Mouse (Mus musculus) ES-E14 (cell line): ENCODE measurements around the gene Gpc6. TPM values are rescaled to one million over a fixed set of nuclear protein-coding genes. Genes with fewer than 3 reads are reported as not detected.
A peak's percentile ranks its signal among the peaks of the same experiment; 100 is the strongest.

ENCODE experiments used
- DNase-seq: peaks from one replicate; pipeline ENCODE4 v3.0.0-alpha.2; 2013; ENCODE audit warnings: low read depth, low spot score
- H3K27ac ChIP-seq: 2 replicates; pipeline ENCODE4 v1.5.1; 2012; ENCODE audit warnings: low read depth, mild to moderate bottlenecking, low read length, moderate library complexity, mixed read lengths; ENCODE audit not compliant: poor library complexity, insufficient read depth, severe bottlenecking
- H3K36me3 ChIP-seq: 2 replicates; pipeline ENCODE4 v1.6.1; 2012; ENCODE audit warnings: mild to moderate bottlenecking, low read length, moderate library complexity, mixed read lengths; ENCODE audit not compliant: control insufficient read depth, poor library complexity, insufficient read depth, severe bottlenecking
- H3K4me1 ChIP-seq, 2 experiments: fragments of 150-350 bp in 1 of 2; sonication (generic) in 1 of 2; 2 replicates each; pipeline ENCODE4 v1.6.1; 2012; ENCODE audit warnings: low read length in 2 of 2, mild to moderate bottlenecking in 1 of 2, mixed read lengths in 1 of 2; ENCODE audit not compliant: control insufficient read depth in 2 of 2, insufficient read depth in 2 of 2, poor library complexity in 1 of 2
- H3K4me3 ChIP-seq, 2 experiments: fragments of 150-350 bp in 1 of 2; sonication (generic) in 1 of 2; 2 replicates each; pipeline ENCODE4 v1.5.1; 2012; ENCODE audit warnings: low read length in 2 of 2, low read depth in 1 of 2, mild to moderate bottlenecking in 1 of 2, mixed read lengths in 1 of 2; ENCODE audit not compliant: insufficient read depth in 1 of 2, poor library complexity in 1 of 2, severe bottlenecking in 1 of 2
- H3K9ac ChIP-seq: 2 replicates; pipeline ENCODE4 v1.6.1; 2012; ENCODE audit warnings: low read depth, mild to moderate bottlenecking, low read length, mixed read lengths; ENCODE audit not compliant: poor library complexity, insufficient read depth, severe bottlenecking
- H3K9me3 ChIP-seq: fragments of 150-350 bp; sonication (generic); 2 replicates; pipeline ENCODE4 v1.6.1; 2012; ENCODE audit warnings: low read depth, mild to moderate bottlenecking, low read length; ENCODE audit not compliant: control insufficient read depth, insufficient read depth
- CHD2 ChIP-seq: IDR thresholded peaks from 2 replicates; pipeline ENCODE4 v1.6.1; 2014; ENCODE audit warnings: mild to moderate bottlenecking, low read depth, low read length, inconsistent platforms
- HCFC1 ChIP-seq: IDR thresholded peaks from 2 replicates; pipeline ENCODE4 v1.6.1; 2012; ENCODE audit warnings: low read length, inconsistent platforms, borderline replicate concordance; ENCODE audit not compliant: insufficient read depth
- MAFK ChIP-seq: IDR thresholded peaks from 2 replicates; pipeline ENCODE4 v1.6.1; 2014; ENCODE audit warnings: mild to moderate bottlenecking, low read depth, low read length, inconsistent platforms; ENCODE audit not compliant: insufficient read depth
- ZC3H11A ChIP-seq: IDR thresholded peaks from 2 replicates; pipeline ENCODE4 v1.6.1; 2012; ENCODE audit warnings: low read depth, mild to moderate bottlenecking, inconsistent platforms, low read length, borderline replicate concordance
- ZNF384 ChIP-seq: IDR thresholded peaks from 2 replicates; pipeline ENCODE4 v1.6.1; 2012; ENCODE audit warnings: low read depth, low read length, inconsistent platforms
- in situ Hi-C, 2 experiments: fragments of 600-800 bp; cut with MboI; formaldehyde crosslinking; loops; one replicate each; pipeline ENCODE4 v1.15.1; 2025; ENCODE audit warnings: low sequenced_read_pairs in 2 of 2, inconsistent platforms in 1 of 2; ENCODE audit not compliant: unreplicated experiment in 2 of 2
- total RNA-seq: library from RNA; depleted of rRNA; stranded (reverse); fragments of 300-350 nt; gene quantifications from 2 replicates; pipeline ENCODE4 v1.2.3, GENCODE M21; 2012

Gpc6 gene
- total RNA-seq, 1 experiment: 3.2 TPM

GRCm38 (mm10) chr14:117679926-117680325 is 754.8 kb downstream of the Gpc6 start:
- Histone ChIP-seq H3K9me3 (no peaks in the 10 kb centered on the region), H3K36me3 (no peaks in the 10 kb centered on the region), H3K4me3 (no peak overlapping the region), H3K9ac (no peak overlapping the region), H3K4me1 (no peaks in the 10 kb centered on the region), H3K27ac (no peak overlapping the region)
- TF ChIP-seq ZNF384 (peak; percentile 78), CHD2 (no peak)
- in situ Hi-C loops: no loop called here
- no peak for DNase-seq

GRCm38 (mm10) chr14:117681321-117681921 is 756.3 kb downstream of the Gpc6 start:
- no peak overlapping the region for H3K27ac ChIP-seq
- TF ChIP-seq ZC3H11A: no peak
- TF ChIP-seq CHD2: no peak
- TF ChIP-seq HCFC1: no peak
- TF ChIP-seq ZNF384: no peak
- no peak for TF ChIP-seq MAFK
- no peaks in the 10 kb centered on the region for H3K36me3 ChIP-seq
- no peak for DNase-seq
- no peaks in the 10 kb centered on the region for H3K9me3 ChIP-seq
- no peak overlapping the region for H3K4me3 ChIP-seq
- H3K9ac ChIP-seq: no peak overlapping the region
- H3K4me1 ChIP-seq: no peaks in the 10 kb centered on the region
- in situ Hi-C loops: no loop called here

GRCm38 (mm10) chr14:117683149-117683548 is 758.0 kb downstream of the Gpc6 start:
- in situ Hi-C loops: no loop called here
- H3K36me3 ChIP-seq: no peaks in the 10 kb centered on the region
- H3K9ac ChIP-seq: no peak overlapping the region
- H3K9me3 ChIP-seq: no peaks in the 10 kb centered on the region
- no peak overlapping the region for H3K27ac ChIP-seq
- no peaks in the 10 kb centered on the region for H3K4me1 ChIP-seq
- TF ChIP-seq ZC3H11A (no peak), CHD2 (no peak), MAFK (no peak), HCFC1 (no peak), ZNF384 (no peak)
- no peak for DNase-seq
- no peak overlapping the region for H3K4me3 ChIP-seq

- H3K9me3 ChIP-seq: no peaks in the 10 kb centered on the region
- DNase-seq: no peak
- TF ChIP-seq CHD2: no peak
- no peak for TF ChIP-seq MAFK
- TF ChIP-seq ZNF384: no peak
- no peak for TF ChIP-seq ZC3H11A
- TF ChIP-seq HCFC1: no peak
- in situ Hi-C loops: no loop called here
- H3K4me3 ChIP-seq: no peak overlapping the region
- no peaks in the 10 kb centered on the region for H3K4me1 ChIP-seq
- no peak overlapping the region for H3K27ac ChIP-seq
- H3K9ac ChIP-seq: no peak overlapping the region
- no peaks in the 10 kb centered on the region for H3K36me3 ChIP-seq
Measured at GRCm38 (mm10) chr14:117689848-117690247, 764.7 kb downstream of the Gpc6 start.

GRCm38 (mm10) chr14:117695565-117695964 is 770.5 kb downstream of the Gpc6 start:
- Histone ChIP-seq H3K4me3 (no peak overlapping the region), H3K9ac (no peak overlapping the region), H3K4me1 (no peaks in the 10 kb centered on the region), H3K9me3 (no peaks in the 10 kb centered on the region), H3K27ac (no peak overlapping the region), H3K36me3 (no peaks in the 10 kb centered on the region)
- in situ Hi-C loops: no loop called here
- no peak for TF ChIP-seq ZC3H11A
- TF ChIP-seq ZNF384: no peak
- TF ChIP-seq MAFK: no peak
- no peak for TF ChIP-seq CHD2
- TF ChIP-seq HCFC1: no peak
- no peak for DNase-seq
